Mouse (Mus musculus): ENCODE data around the gene Laptm5.

- TF ChIP-seq POLR2A (IDR thresholded peaks at IDR 0.05; ENCODE audit: control insufficient read depth, extremely low read depth, insufficient read depth, low read length, poor library complexity) (no peak), CTCF (IDR thresholded peaks at IDR 0.05; ENCODE audit: borderline replicate concordance, control insufficient read depth, extremely low read depth, insufficient read depth, low read length, poor library complexity) (no peak)
Observed at GRCm38 (mm10) chr4:130915668-130916035, 2.7 kb downstream of the Laptm5 start.

All from thymus, adult 2 months (tissue).